In the genomic region with DNA sequence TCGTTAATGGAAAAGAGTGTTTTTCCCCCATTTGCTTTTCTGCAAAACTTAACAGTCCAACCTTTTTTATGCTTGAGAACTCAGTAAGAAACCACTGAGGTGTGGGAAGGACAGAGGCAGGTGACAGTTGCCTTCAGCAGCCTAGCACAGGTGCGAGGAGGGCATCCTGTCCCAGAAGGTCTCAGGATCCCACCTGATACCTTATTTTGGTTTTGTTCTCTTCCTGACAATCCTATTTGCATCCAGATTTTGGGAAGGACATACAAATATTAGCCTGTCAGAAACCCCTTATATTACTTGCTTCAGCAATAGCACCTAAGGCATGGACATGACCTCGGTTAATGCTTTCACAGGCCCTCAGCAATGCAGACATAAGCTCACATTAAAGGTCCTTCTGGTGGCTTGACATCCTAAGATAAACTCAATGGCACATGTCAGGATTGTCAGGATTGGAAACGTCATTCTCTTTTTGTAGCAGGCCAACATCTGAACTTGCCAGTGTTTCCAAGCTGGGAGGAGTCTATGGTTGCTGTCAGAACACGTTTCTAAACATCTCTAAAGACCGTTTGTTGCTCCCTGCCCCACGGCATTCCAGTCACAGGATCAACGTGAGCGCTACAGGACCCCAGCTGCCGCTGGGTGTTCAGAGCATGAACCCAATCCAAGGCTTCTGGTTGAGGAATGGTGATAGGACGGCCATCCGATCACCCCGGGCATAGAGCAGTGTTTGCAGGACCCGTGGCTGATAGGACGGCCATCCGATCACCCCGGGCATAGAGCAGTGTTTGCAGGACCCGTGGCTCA, we compare ENCODE assay signal across 9 mouse cellular contexts. TPM values are rescaled to one million over a fixed set of nuclear protein-coding genes. Genes with fewer than 3 reads are reported as not detected.
A peak's percentile ranks its signal among the peaks of the same experiment; 100 is the strongest.
DNase-seq lines count a peak whose midpoint lies in the region; ATAC-seq and TF ChIP-seq lines count a peak whose summit lies in the region.
"Had no signal": no experiment of that assay in that cellular context is flagged by ENCODE, and none has a peak within 500 bp of the region (broad histone marks: within the 10 kb centered on the region; RNA-seq: fewer than 3 reads in every experiment).

No protein-coding gene starts in this region.

- H3K36me3 ChIP-seq in liver, adult 2 months (ENCODE audit: control insufficient read depth, insufficient read depth, low read length): no peaks in the 10 kb centered on the region
- H3K36me3 ChIP-seq in kidney, embryonic 15.5 days: no peaks in the 10 kb centered on the region
- peaks cover 5% of the 10 kb centered on the region; the same call in 1 of the 2 replicates for H3K36me3 ChIP-seq in stomach, embryonic 16.5 days (ENCODE audit: control insufficient read depth, insufficient read depth, low read length)

- H3K9me3 ChIP-seq in kidney, embryonic 15.5 days (replicated peaks): no peaks in the 10 kb centered on the region
- no peaks in the 10 kb centered on the region for H3K9me3 ChIP-seq in stomach, embryonic 16.5 days (replicated peaks; ENCODE audit: control insufficient read depth, low read length)

- peak overlapping the region; percentile 27 for H3K4me3 ChIP-seq in liver, adult 2 months (ENCODE audit: insufficient read depth, low read depth, low read length)
- H3K4me3 ChIP-seq in kidney, embryonic 15.5 days (replicated peaks): no peak overlapping the region
- H3K4me3 ChIP-seq in stomach, embryonic 16.5 days (replicated peaks; ENCODE audit: low read length): no peak overlapping the region

- H3K4me1 ChIP-seq in liver, adult 2 months (ENCODE audit: control insufficient read depth, insufficient read depth, low read length): peaks cover 15% of the 10 kb centered on the region
- peaks cover 54% of the 10 kb centered on the region for H3K4me1 ChIP-seq in kidney, embryonic 15.5 days
- peaks cover 31% of the 10 kb centered on the region for H3K4me1 ChIP-seq in stomach, embryonic 16.5 days (ENCODE audit: control insufficient read depth, insufficient read depth, low read length)

- no peaks in the 10 kb centered on the region for H3K27me3 ChIP-seq in liver, adult 2 months (ENCODE audit: control insufficient read depth, insufficient read depth, low read length)
- H3K27me3 ChIP-seq in kidney, embryonic 15.5 days: no peaks in the 10 kb centered on the region
- H3K27me3 ChIP-seq in stomach, embryonic 16.5 days (ENCODE audit: control insufficient read depth, insufficient read depth, low read length): no peaks in the 10 kb centered on the region

- H3K79me2 ChIP-seq in liver, adult 2 months (ENCODE audit: control insufficient read depth, insufficient read depth, low read length): peaks cover 13% of the 10 kb centered on the region

- TF ChIP-seq POLR2A in liver, adult 2 months (IDR thresholded peaks at IDR 0.05; ENCODE audit: extremely low read depth, insufficient read depth, low read length): peak; percentile 88

- peak overlapping the region; percentile 35 for H3K9ac ChIP-seq in liver, adult 2 months (ENCODE audit: low read depth, low read length)
- H3K9ac ChIP-seq in kidney, embryonic 15.5 days: no peak overlapping the region
- peak overlapping the region; percentile 43; the same call in 1 of the 2 replicates for H3K9ac ChIP-seq in stomach, embryonic 16.5 days (ENCODE audit: low read length)

- 19% methylated on average over 18 of the region's 18 CpGs for WGBS in liver, adult 2 months
- WGBS in kidney, embryonic 15.5 days: 70% methylated on average over 18 of the region's 18 CpGs
- 53% methylated on average over 18 of the region's 18 CpGs for WGBS in stomach, embryonic 16.5 days

- ATAC-seq in kidney, embryonic 15.5 days (replicated peaks; ENCODE audit: low FRiP score): no peak
- no peak for ATAC-seq in stomach, embryonic 16.5 days (ENCODE audit: insufficient read depth, low FRiP score)

- peak; percentile 63 for DNase-seq in adrenal gland, adult 2 months
- no peak for DNase-seq in adrenal gland, adult 18-20 months (ENCODE audit: low spot score in 2 of 2)
- DNase-seq in liver, adult 2 months (ENCODE audit: extremely low read depth, low read depth, low spot score): peak; percentile 82
- DNase-seq in liver: no peak
- DNase-seq in cerebellum, adult 9-11 months: no peak
- no peak for DNase-seq in cerebellum, adult 8-10 months
- DNase-seq: thymus, adult 18-20 months had no signal

- peak overlapping the region; percentile 27 for H3K27ac ChIP-seq in liver, adult 2 months (replicated peaks; ENCODE audit: insufficient read depth, low read depth, low read length)
- H3K27ac ChIP-seq in kidney, embryonic 15.5 days: 0 out of 2 replicates have a peak overlapping the region, but pooled peaks have one; percentile 24
- H3K27ac ChIP-seq in stomach, embryonic 16.5 days (ENCODE audit: low read length): 0 out of 2 replicates have a peak overlapping the region, but pooled peaks have one; percentile 8

- H3K4me2 ChIP-seq in kidney, embryonic 15.5 days: no peak overlapping the region
- H3K4me2 ChIP-seq in stomach, embryonic 16.5 days (ENCODE audit: low read depth, low read length): peak overlapping the region; percentile 80

- TF ChIP-seq CTCF in liver, adult 2 months (IDR thresholded peaks at IDR 0.05; ENCODE audit: low read depth, low read length): peak; percentile 23

RNA-seq across cellular contexts. Expression of gene Frmd8, which starts 34.8 kb away (rescaled TPM):
- total RNA-seq in adrenal gland, adult 2 months (2021): 10 to 100 TPM; 41.2 to 51.4 TPM
- 27.8 and 36.4 TPM in 2 replicates for polyA plus RNA-seq in adrenal gland, adult 2 months (2012; rRNA removed)
- total RNA-seq in adrenal gland, adult 18-20 months (2021): 10 to 100 TPM; 21.1 to 42.8 TPM
- 5.2 and 5.9 TPM in 2 replicates for total RNA-seq in liver, adult 2 months (2014; rRNA removed)
- polyA plus RNA-seq in liver, adult 2 months (2012; rRNA removed): 10.3 and 14.2 TPM in 2 replicates
- 40.2 and 43.1 TPM in 2 replicates for polyA plus RNA-seq in kidney, embryonic 15.5 days (2015; fragmentation: Nextera tagmentation; extraction: Ambion mirVana)
- 27.4 and 29.5 TPM in 2 replicates for polyA plus RNA-seq in stomach, embryonic 16.5 days (2015; fragmentation: Nextera tagmentation; extraction: Ambion mirVana)

RNA-seq across cellular contexts. Expression of gene Slc25a45, which starts 37.3 kb away (rescaled TPM):
- total RNA-seq in adrenal gland, adult 2 months (2021): 10 to 100 TPM; 15.5 to 36.2 TPM
- polyA plus RNA-seq in adrenal gland, adult 2 months (2012; rRNA removed): 42.4 and 44.6 TPM in 2 replicates
- total RNA-seq in adrenal gland, adult 18-20 months (2021): 10 to 100 TPM in 1 of 2 experiments, 1 to 10 TPM in 1; 4.9 to 19.0 TPM
- total RNA-seq in liver, adult 2 months (2014; rRNA removed): 8.6 and 13.0 TPM in 2 replicates
- polyA plus RNA-seq in liver, adult 2 months (2012; rRNA removed): 52.8 and 57.7 TPM in 2 replicates
- polyA plus RNA-seq in kidney, embryonic 15.5 days (2015; fragmentation: Nextera tagmentation; extraction: Ambion mirVana): 8.1 and 8.5 TPM in 2 replicates
- polyA plus RNA-seq in stomach, embryonic 16.5 days (2015; fragmentation: Nextera tagmentation; extraction: Ambion mirVana): 5.1 and 5.5 TPM in 2 replicates

RNA-seq across cellular contexts. Expression of gene Tigd3, which starts 53.7 kb away (rescaled TPM):
- 1 to 10 TPM; 1.0 to 1.1 TPM for total RNA-seq in adrenal gland, adult 2 months (2021)
- 0.48 and 0.53 TPM in 2 replicates for polyA plus RNA-seq in adrenal gland, adult 2 months (2012; rRNA removed)
- 1 to 10 TPM in 1 of 2 experiments, under 1 TPM in 1; 0.90 to 1.1 TPM for total RNA-seq in adrenal gland, adult 18-20 months (2021)
- total RNA-seq in liver, adult 2 months (2014; rRNA removed): 0.18 and 0.27 TPM in 2 replicates
- polyA plus RNA-seq in liver, adult 2 months (2012; rRNA removed): 0.16 and 0.24 TPM in 2 replicates
- polyA plus RNA-seq in kidney, embryonic 15.5 days (2015; fragmentation: Nextera tagmentation; extraction: Ambion mirVana): 4.2 and 4.7 TPM in 2 replicates
- 1.7 and 1.8 TPM in 2 replicates for polyA plus RNA-seq in stomach, embryonic 16.5 days (2015; fragmentation: Nextera tagmentation; extraction: Ambion mirVana)

Comparison
In these comparisons a context has a peak if more than half of its experiments do, and no peak if none do; other contexts are left out.
1. DNase-seq: peak in adrenal gland, adult 2 months (single experiment) and liver, adult 2 months (single experiment); none in adrenal gland, adult 18-20 months (0 of 2), liver (single experiment), cerebellum, adult 9-11 months (single experiment) and cerebellum, adult 8-10 months (single experiment).
2. Peak in every context shown above with its lines, with median percentiles within 50 percentile points of each other: H3K27ac ChIP-seq.